Mouse (Mus musculus) G1E (cell line): Measurements from ENCODE around the gene Sgms1.
"Not testable (repeated sequence)": the region's sequence is repeated elsewhere in the genome, so short reads cannot be mapped to it uniquely, and the experiment has no call there.

ENCODE experiments used
- CTCF ChIP-seq: IDR thresholded peaks from 2 replicates; pipeline ENCODE4 v1.5.1; 2012; ENCODE audit warnings: low read depth, low read length, inconsistent platforms, mixed read lengths
- GATA1 ChIP-seq: IDR thresholded peaks from 2 replicates; pipeline ENCODE4 v1.6.1; 2012; ENCODE audit warnings: borderline replicate concordance, low read length, inconsistent platforms, mixed read lengths
- GATA2 ChIP-seq: IDR thresholded peaks from 2 replicates; pipeline ENCODE4 v1.6.1; 2012; ENCODE audit warnings: low read depth, low read length, inconsistent platforms, borderline replicate concordance
- POLR2AphosphoS5 ChIP-seq: IDR thresholded peaks from 2 replicates; pipeline ENCODE4 v1.6.1; 2012; ENCODE audit warnings: low read depth, low read length, inconsistent platforms; ENCODE audit not compliant: insufficient replicate concordance
- TAL1 ChIP-seq: conservative IDR thresholded peaks from 2 replicates; pipeline ENCODE4 v1.6.1; 2012; ENCODE audit warnings: low read depth, low read length, inconsistent platforms, mixed read lengths

GRCm38 (mm10) chr19:32358011-32358410, 31.5 kb downstream of the Sgms1 start:
- TF ChIP-seq CTCF, TAL1, POLR2AphosphoS5, GATA1, GATA2: not testable (repeated sequence)
